Mouse (Mus musculus): ENCODE measurements at regions not wholly inside any gene's neighbourhood (a gene's known extent, or its start where the extent isn't known, plus 50 kb on each side); places are given as distances from the start of the nearest gene placed in this dataset.

GRCm38 (mm10) chr3:20973077-20973476 lies 606.1 kb upstream of the Agtr1b start:
- Histone ChIP-seq H3K27ac (ENCODE audit: control insufficient read depth, low read depth, low read length) (no peak overlapping the region), H3K36me3 (ENCODE audit: control insufficient read depth in 1 of 2, insufficient read depth in 2 of 2, low read length in 2 of 2) (no peaks in the 10 kb centered on the region), H3K9me3 (replicated peaks; ENCODE audit: insufficient read depth, low read length) (no peaks in the 10 kb centered on the region), H3K79me2 (ENCODE audit: control insufficient read depth, insufficient read depth, low read length, poor library complexity) (no peaks in the 10 kb centered on the region), H3K4me3 (ENCODE audit: control insufficient read depth in 1 of 2, insufficient read depth in 1 of 2, low read depth in 2 of 2, low read length in 2 of 2) (no peak overlapping the region), H3K4me1 (ENCODE audit: control insufficient read depth in 1 of 2, insufficient read depth in 2 of 2, low read length in 2 of 2) (no peaks in the 10 kb centered on the region), H3K27me3 (ENCODE audit: control insufficient read depth in 1 of 2, insufficient read depth in 2 of 2, low read length in 2 of 2) (no peaks in the 10 kb centered on the region), H3K9ac (ENCODE audit: control insufficient read depth, low read depth, low read length, poor library complexity, severe bottlenecking) (no peak overlapping the region)
- DNase-seq (ENCODE audit: low read depth, low spot score): no peak
- TF ChIP-seq MEF2A (IDR thresholded peaks at IDR 0.05; ENCODE audit: extremely low read depth, insufficient replicate concordance, low read depth, low read length, poor library complexity, severe bottlenecking) (no peak), GABPA (IDR thresholded peaks at IDR 0.05; ENCODE audit: low read depth, low read length) (no peak), CHD2 (IDR thresholded peaks at IDR 0.05; ENCODE audit: low read length) (no peak), SMC3 (IDR thresholded peaks at IDR 0.05; ENCODE audit: low read depth, low read length) (no peak), ZMIZ1 (IDR thresholded peaks at IDR 0.05; ENCODE audit: low read depth, low read length) (no peak), ZNF384 (IDR thresholded peaks at IDR 0.05; ENCODE audit: low read depth, low read length) (no peak), NRF1 (IDR thresholded peaks at IDR 0.05; ENCODE audit: insufficient read depth, low read depth, low read length, poor library complexity, severe bottlenecking) (no peak), TCF12 (IDR thresholded peaks at IDR 0.05; ENCODE audit: low read depth, low read length) (no peak), BHLHE40 (IDR thresholded peaks at IDR 0.05; ENCODE audit: borderline replicate concordance, low read depth, low read length) (no peak), POLR2AphosphoS2 (IDR thresholded peaks at IDR 0.05; ENCODE audit: low read length) (no peak), MAZ (IDR thresholded peaks at IDR 0.05; ENCODE audit: low read depth, low read length) (no peak), UBTF (IDR thresholded peaks at IDR 0.05; ENCODE audit: borderline replicate concordance, insufficient read depth, low read depth, low read length) (no peak), POLR2AphosphoS5 (IDR thresholded peaks at IDR 0.05; ENCODE audit: borderline replicate concordance, low read depth, low read length) (no peak), JUND (IDR thresholded peaks at IDR 0.05; ENCODE audit: low read depth, low read length) (no peak)
